Mouse (Mus musculus) G1E (cell line): ENCODE measurements around the gene Med21.

ENCODE experiments used
- CTCF ChIP-seq: IDR thresholded peaks from 2 replicates; pipeline ENCODE4 v1.5.1; 2012; ENCODE audit warnings: low read depth, low read length, inconsistent platforms, mixed read lengths
- GATA1 ChIP-seq: IDR thresholded peaks from 2 replicates; pipeline ENCODE4 v1.6.1; 2012; ENCODE audit warnings: borderline replicate concordance, low read length, inconsistent platforms, mixed read lengths
- TAL1 ChIP-seq: conservative IDR thresholded peaks from 2 replicates; pipeline ENCODE4 v1.6.1; 2012; ENCODE audit warnings: low read depth, low read length, inconsistent platforms, mixed read lengths

- TF ChIP-seq CTCF (no peak), GATA1 (no peak), TAL1 (no peak)
Measured at GRCm38 (mm10) chr6:146651431-146651830, 9.1 kb downstream of the Med21 start.
